Mouse (Mus musculus): ENCODE results near the gene Gm20388. TPM values are rescaled to one million over a fixed set of nuclear protein-coding genes. Genes with fewer than 3 reads are reported as not detected.

Gm20388 gene
- polyA plus RNA-seq, 1 experiment from 2014 or later, result not detected

DNA sequence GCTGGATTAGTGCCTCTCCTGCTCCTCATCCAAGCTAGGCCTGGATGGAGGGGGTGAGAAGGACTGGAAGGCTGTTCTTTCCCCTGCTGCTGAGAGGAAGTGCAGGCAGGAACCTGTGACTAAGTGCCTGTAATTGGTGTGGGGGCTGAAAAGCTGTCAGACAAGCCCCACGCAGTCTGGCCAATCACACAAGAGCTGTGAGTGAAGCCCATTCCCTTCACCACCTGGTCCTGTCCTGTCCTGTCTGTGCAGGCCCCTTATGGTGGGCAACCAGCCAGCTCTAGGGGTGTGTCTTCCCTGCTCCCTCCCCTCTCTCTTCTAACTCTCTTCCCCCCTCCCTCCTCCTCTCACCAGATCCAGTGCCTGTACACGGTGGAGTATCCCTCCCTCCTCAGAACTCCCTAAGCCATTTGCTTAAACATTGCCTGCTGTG is 3227.0 kb downstream of the Gm20388 start:
- H3K9ac ChIP-seq, result no peak overlapping the region

DNA sequence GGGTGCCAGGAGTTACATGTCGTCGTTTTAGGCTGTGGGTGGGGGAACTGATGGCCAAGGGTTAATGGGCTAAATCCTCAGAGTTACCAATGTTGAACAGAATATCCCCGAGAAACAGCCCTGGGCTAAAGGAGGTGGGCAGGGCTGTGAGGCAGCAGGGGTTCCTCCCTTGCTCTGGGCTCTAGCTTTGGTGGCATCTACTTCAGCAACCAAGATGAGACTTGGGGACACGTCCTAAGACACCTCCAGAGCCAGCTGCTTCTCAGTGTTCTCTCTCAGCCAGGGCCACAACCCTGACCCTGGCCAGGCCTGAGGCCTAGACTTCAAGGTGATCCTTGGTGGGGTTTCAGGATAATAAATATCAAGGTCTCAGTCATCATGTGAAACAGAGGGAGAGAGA is 3228.1 kb downstream of the Gm20388 start:
- no peak for ATAC-seq (ENCODE audit: low read depth)
- Histone ChIP-seq H3K4me2 (no peak overlapping the region), H3K4me3 (replicated peaks) (no peak overlapping the region), H3K27ac (no peak overlapping the region), H3K4me1 (replicated peaks) (peaks cover 8% of the 10 kb centered on the region; the same call in 1 of the 2 replicates), H3K9ac (no peak overlapping the region), H3K36me3 (no peaks in the 10 kb centered on the region), H3K9me3 (replicated peaks) (no peaks in the 10 kb centered on the region), H3K27me3 (peaks cover 7% of the 10 kb centered on the region; the same call in 1 of the 2 replicates)
- DNase-seq, result no peak
- 62% methylated on average over 4 of the region's 4 CpGs for WGBS (ENCODE audit: insufficient replicate concordance)

More for the DNA sequence above, 3227.0 kb downstream of the Gm20388 start:
- no peak overlapping the region for H3K4me3 ChIP-seq (replicated peaks)
- no peak overlapping the region for H3K4me2 ChIP-seq
- no peak overlapping the region for H3K27ac ChIP-seq
- H3K27me3 ChIP-seq, result peaks cover 7% of the 10 kb centered on the region; the same call in 1 of the 2 replicates
- no peak for DNase-seq
- peaks cover 8% of the 10 kb centered on the region; the same call in 1 of the 2 replicates for H3K4me1 ChIP-seq (replicated peaks)
- H3K9me3 ChIP-seq (replicated peaks), result peaks cover 4% of the 10 kb centered on the region; the same call in 1 of the 2 replicates
- whole genome bisulfite sequencing (ENCODE audit: insufficient replicate concordance), result 15% methylated on average over 2 of the region's 2 CpGs
- no peaks in the 10 kb centered on the region for H3K36me3 ChIP-seq
- ATAC-seq (ENCODE audit: low read depth), result no peak

DNA sequence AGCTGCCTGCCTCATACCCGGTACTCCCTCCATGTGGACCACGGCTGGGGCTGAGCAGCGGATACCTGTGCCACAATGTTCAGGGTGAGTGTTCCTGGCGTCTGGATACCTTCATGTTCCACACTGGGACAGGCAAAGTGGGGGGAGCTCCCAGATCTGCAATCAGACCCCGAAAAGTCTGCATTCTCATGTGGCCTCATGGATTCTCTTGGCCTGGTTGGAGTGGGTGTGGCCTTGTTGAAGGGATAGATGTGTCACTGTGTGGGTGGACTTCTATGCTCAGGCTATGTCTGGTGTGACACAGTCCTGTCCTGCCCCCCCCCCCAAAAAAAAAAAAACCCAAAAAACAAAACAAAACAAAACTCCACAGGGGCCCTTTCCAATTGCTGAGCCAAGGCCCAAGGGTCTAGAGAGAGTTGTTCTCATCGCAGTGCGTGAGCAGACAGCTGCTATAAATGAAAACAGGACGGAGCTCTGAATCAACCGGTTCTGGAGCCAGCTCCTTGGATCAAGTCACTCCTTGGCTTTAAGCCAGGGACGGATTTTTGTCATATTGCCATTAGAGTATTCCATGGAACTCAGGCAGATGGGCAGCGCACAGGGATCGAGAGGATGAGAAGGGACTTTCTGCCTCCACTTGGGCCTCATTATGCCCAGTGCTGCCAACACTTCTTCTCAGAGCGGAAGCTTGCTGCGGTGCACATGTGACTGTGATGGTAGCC is 3231.3 kb downstream of the Gm20388 start:
- Histone ChIP-seq H3K27me3 (no peaks in the 10 kb centered on the region), H3K4me1 (replicated peaks) (peaks cover 8% of the 10 kb centered on the region; the same call in 1 of the 2 replicates), H3K27ac (no peak overlapping the region), H3K9me3 (replicated peaks) (no peaks in the 10 kb centered on the region), H3K4me3 (replicated peaks) (no peak overlapping the region), H3K36me3 (no peaks in the 10 kb centered on the region), H3K4me2 (no peak overlapping the region), H3K9ac (no peak overlapping the region)
- WGBS (ENCODE audit: insufficient replicate concordance), result 77% methylated on average over 14 of the region's 14 CpGs
- ATAC-seq (ENCODE audit: low read depth) (no peak), DNase-seq (no peak)

DNA sequence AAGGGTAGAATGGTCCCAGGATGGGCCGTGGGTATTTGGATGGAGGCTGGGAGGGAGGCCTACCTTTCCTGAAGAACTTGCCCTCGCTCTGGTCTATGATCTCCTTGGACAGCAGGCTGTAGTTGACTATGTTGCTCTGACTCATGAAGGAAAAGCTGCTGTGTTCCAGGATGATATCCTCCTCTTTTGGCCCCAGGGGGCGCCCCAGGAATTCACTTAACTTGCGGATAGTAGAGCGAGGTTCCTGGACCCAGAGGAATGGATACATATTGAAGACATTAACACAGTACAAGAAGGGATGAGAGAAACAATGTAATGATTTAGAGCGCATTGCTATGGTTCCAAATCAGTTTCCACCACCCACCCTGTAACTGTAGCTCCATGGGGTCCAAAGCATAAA is 3234.6 kb downstream of the Gm20388 start:
- WGBS (ENCODE audit: insufficient replicate concordance), result 45% methylated on average over 6 of the region's 6 CpGs
- Histone ChIP-seq H3K4me1 (replicated peaks) (peaks cover 3% of the 10 kb centered on the region; the same call in 1 of the 2 replicates), H3K9me3 (replicated peaks) (no peaks in the 10 kb centered on the region), H3K27ac (no peak overlapping the region), H3K4me3 (replicated peaks) (no peak overlapping the region), H3K27me3 (peaks cover 17% of the 10 kb centered on the region; the same call in 1 of the 2 replicates), H3K36me3 (no peaks in the 10 kb centered on the region), H3K9ac (no peak overlapping the region), H3K4me2 (no peak overlapping the region)
- DNase-seq (no peak), ATAC-seq (ENCODE audit: low read depth) (no peak)

DNA sequence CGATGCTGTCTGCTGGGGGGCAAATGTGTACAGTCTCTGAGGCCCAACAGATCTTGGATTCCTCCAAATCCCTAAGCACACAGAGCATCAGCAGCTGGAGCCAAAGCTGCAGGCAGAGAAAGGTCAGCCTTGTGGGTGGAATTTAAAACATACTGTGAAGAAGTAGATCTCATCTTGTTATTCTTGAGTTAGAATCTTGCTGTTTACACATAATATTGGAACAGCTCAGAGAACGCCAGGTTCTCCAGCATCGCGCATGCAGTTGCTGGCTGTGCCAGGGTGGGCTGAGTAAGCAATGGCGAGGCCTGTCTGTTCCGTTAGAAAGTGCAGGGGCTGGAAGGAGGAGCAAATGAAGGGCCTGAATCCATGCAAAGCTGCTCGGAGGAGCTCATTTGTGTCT is 3235.7 kb downstream of the Gm20388 start:
- Histone ChIP-seq H3K27ac (no peak overlapping the region), H3K9ac (no peak overlapping the region), H3K9me3 (replicated peaks) (no peaks in the 10 kb centered on the region), H3K4me1 (replicated peaks) (no peaks in the 10 kb centered on the region), H3K4me2 (no peak overlapping the region), H3K27me3 (peaks cover 17% of the 10 kb centered on the region; the same call in 1 of the 2 replicates), H3K4me3 (replicated peaks) (no peak overlapping the region), H3K36me3 (no peaks in the 10 kb centered on the region)
- ATAC-seq (ENCODE audit: low read depth) (no peak), DNase-seq (no peak)
- WGBS (ENCODE audit: insufficient replicate concordance), result 74% methylated on average over 7 of the region's 7 CpGs

DNA sequence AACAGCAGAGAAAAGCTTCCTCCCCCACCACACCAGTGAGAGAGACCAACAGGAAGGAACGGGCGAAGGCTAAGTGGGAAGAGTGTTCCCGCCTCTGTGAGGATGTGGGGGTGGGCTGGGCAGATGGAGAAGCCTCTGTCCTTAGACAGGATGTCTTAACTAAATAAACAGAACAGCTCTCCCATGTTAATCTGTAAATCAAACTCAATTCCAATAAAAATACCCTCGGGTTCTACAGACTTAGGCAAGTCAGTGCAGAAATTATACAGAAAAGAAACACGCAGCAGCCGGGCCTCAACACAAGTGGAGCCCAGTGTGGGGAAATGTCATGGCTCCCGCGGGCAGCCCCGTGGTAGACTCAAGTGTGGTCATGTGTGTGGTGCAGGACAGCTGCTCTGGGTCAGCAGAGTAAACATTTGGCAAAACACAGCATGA is 3240.1 kb downstream of the Gm20388 start:
- H3K4me1 ChIP-seq (replicated peaks), result peaks cover 12% of the 10 kb centered on the region
- no peaks in the 10 kb centered on the region for H3K36me3 ChIP-seq
- H3K9ac ChIP-seq, result no peak overlapping the region
- no peak for ATAC-seq (ENCODE audit: low read depth)
- no peak overlapping the region for H3K4me3 ChIP-seq (replicated peaks)
- WGBS (ENCODE audit: insufficient replicate concordance), result 43% methylated on average over 9 of the region's 9 CpGs
- peaks cover 24% of the 10 kb centered on the region; the same call in 1 of the 2 replicates for H3K27me3 ChIP-seq
- H3K9me3 ChIP-seq (replicated peaks), result no peaks in the 10 kb centered on the region
- no peak for DNase-seq
- H3K27ac ChIP-seq, result no peak overlapping the region
- H3K4me2 ChIP-seq, result no peak overlapping the region

DNA sequence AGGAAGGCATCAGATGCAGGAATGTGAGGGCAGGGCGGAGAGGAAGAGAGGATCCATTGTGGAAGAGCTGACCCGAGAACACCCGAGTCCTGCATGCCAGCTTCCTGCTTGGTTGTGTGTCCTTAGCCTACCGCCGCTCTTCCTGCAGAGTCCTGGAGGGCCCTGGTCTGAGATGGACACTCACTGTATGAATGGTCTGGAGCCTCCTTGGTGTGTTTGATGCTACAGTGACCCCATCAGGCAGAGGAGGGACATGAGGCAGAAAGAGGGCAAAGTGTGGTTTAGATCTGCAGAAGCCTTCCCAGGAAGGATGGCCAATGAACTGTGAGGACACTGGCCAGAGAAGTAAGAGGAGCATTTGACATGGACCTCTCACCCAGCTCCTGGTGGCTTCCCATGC is 3244.5 kb downstream of the Gm20388 start:
- DNase-seq, result peak; percentile 16

DNA sequence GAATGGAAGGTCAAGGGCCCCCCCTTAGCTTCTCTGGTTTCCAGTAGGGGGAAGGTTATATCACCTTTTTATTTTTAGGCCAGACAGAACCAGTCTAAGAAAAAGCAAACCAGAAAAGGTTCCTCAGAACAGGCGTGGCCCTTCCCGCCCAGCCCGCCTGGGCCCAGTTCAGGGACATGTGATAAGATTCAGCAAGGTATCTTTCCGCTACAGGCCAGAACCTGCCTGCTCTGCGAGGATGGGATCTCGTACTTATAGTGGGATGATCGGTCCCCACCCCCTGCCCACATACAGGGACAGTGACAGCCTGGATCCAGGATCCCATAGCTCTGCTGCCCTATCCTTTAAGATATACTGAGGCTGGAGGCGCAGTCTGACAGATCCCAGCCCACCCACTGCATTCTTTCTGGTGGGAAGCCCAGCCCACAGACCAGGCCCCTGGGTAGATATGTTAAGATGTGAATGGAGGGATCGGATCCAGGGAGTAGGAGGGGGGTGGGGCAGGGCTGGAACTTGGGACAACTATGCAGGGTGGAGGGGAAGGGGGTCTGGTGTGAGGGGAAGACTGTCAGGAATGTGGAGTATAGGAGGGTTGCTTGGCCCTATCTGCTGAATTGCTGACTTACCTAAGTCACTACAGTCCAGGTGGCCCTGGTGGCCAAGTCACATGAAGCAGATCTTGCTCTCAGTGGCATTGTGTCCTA is 3245.6 kb downstream of the Gm20388 start:
- H3K27me3 ChIP-seq, result 0 out of 2 replicates have a peak, but pooled peaks cover 8% of the 10 kb centered on the region
- H3K9me3 ChIP-seq (replicated peaks), result no peaks in the 10 kb centered on the region
- ATAC-seq (ENCODE audit: low read depth), result peak; percentile 95
- peaks cover 42% of the 10 kb centered on the region for H3K4me1 ChIP-seq (replicated peaks)
- DNase-seq, result peak; percentile 66
- H3K4me2 ChIP-seq, result peak overlapping the region; percentile 55
- no peak overlapping the region; the same call in 1 of the 2 replicates for H3K4me3 ChIP-seq (replicated peaks)
- H3K9ac ChIP-seq, result peak overlapping the region; percentile 59
- peak overlapping the region; percentile 77 for H3K27ac ChIP-seq
- 26% methylated on average over 9 of the region's 9 CpGs for WGBS (ENCODE audit: insufficient replicate concordance)
- no peaks in the 10 kb centered on the region for H3K36me3 ChIP-seq

More for the DNA sequence above, 3244.5 kb downstream of the Gm20388 start:
- H3K4me1 ChIP-seq (replicated peaks), result peaks cover 42% of the 10 kb centered on the region
- no peak for ATAC-seq (ENCODE audit: low read depth)
- no peak overlapping the region for H3K4me2 ChIP-seq
- H3K27ac ChIP-seq, result peak overlapping the region; percentile 51
- H3K36me3 ChIP-seq, result no peaks in the 10 kb centered on the region
- H3K27me3 ChIP-seq, result 0 out of 2 replicates have a peak, but pooled peaks cover 8% of the 10 kb centered on the region
- H3K4me3 ChIP-seq (replicated peaks), result no peak overlapping the region
- H3K9me3 ChIP-seq (replicated peaks), result no peaks in the 10 kb centered on the region
- WGBS (ENCODE audit: insufficient replicate concordance), result 57% methylated on average over 5 of the region's 5 CpGs
- peak overlapping the region; percentile 42; the same call in 1 of the 2 replicates for H3K9ac ChIP-seq

DNA sequence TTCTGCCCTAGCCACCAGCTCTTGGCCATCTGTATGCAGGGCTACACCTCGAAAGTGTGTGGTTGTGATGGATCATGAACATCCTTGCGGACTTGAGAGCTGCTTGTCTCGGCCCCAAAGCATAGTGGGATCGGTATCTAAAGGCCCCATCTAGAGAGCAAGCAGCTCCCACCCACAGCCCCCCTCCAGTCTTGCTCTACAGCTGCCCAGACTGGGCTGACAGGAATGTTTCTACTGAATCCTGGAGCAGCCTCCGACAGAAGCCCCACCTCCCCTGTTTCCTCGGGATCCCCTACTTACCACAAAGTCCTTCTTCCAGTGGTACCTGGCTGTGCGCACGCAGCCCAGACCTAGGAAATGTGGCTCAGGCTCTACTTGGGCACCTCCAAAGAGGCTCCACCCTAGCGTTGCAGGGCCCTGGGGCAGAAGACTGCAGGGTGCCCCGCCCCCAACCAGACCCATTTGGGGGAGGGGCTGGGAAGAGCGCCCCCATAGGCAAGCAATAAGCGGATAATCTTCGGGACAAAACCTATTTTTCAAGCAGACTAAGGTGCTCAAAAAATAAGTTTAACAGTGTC is 3247.3 kb downstream of the Gm20388 start, which contains the start of gene Sult5a1:
Sult5a1 (minus strand) TSS at position 428 of the 578 bp plus-strand sequence.
- ATAC-seq (ENCODE audit: low read depth) (no peak), DNase-seq (no peak)
- Histone ChIP-seq H3K4me1 (replicated peaks) (peaks cover 42% of the 10 kb centered on the region), H3K4me2 (peak within 1 kb of the TSS; percentile 38), H3K9me3 (replicated peaks) (no peaks in the 10 kb centered on the region), H3K36me3 (no peaks in the 10 kb centered on the region), H3K4me3 (replicated peaks) (no peak within 1 kb of the TSS), H3K27ac (no peak within 1 kb of the TSS; the same call in 1 of the 2 replicates), H3K9ac (peak within 1 kb of the TSS; percentile 20; the same call in 1 of the 2 replicates), H3K27me3 (0 out of 2 replicates have a peak, but pooled peaks cover 8% of the 10 kb centered on the region)
- WGBS (ENCODE audit: insufficient replicate concordance), result 32% methylated on average over 13 of the region's 13 CpGs

DNA sequence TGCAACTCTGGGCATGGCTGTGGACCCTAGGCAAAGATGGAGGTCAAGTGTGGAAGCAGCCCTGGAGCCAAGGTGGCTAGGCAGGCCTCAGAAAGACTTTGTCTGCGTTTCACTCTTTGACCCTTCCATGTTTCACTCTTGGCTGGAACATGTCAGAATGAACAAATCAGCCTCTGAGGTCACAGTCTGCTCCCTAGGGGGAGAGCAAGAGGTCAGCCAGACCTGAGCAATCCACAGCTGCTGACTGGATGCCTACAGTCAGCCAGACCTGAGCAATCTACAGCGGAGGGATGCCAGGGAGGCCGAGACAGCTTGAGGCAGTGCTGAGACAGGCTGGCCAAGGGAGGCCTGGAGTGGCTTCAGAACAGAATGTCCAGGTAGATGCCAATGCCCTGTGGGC is 3270.8 kb downstream of the Gm20388 start:
- Histone ChIP-seq H3K4me3 (replicated peaks) (no peak overlapping the region), H3K27ac (0 out of 2 replicates have a peak overlapping the region, but pooled peaks have one; percentile 1), H3K9ac (no peak overlapping the region), H3K27me3 (peaks cover 10% of the 10 kb centered on the region; the same call in 1 of the 2 replicates), H3K36me3 (no peaks in the 10 kb centered on the region), H3K9me3 (replicated peaks) (peaks cover 11% of the 10 kb centered on the region; the same call in 1 of the 2 replicates), H3K4me1 (replicated peaks) (peaks cover 3% of the 10 kb centered on the region; the same call in 1 of the 2 replicates), H3K4me2 (no peak overlapping the region)
- no peak for DNase-seq
- 70% methylated on average over 3 of the region's 3 CpGs for WGBS (ENCODE audit: insufficient replicate concordance)
- peak; percentile 50 for ATAC-seq (ENCODE audit: low read depth)

All from liver, embryonic 13.5 days (tissue).